Mouse (Mus musculus): ENCODE data around the gene Ift81. TPM values are rescaled to one million over a fixed set of nuclear protein-coding genes. Genes with fewer than 3 reads are reported as not detected.
A peak's percentile ranks its signal among the peaks of the same experiment; 100 is the strongest.

Gene Ift81
- polyA plus RNA-seq, 1 experiment from 2014 or later, result 76.2 TPM

DNA sequence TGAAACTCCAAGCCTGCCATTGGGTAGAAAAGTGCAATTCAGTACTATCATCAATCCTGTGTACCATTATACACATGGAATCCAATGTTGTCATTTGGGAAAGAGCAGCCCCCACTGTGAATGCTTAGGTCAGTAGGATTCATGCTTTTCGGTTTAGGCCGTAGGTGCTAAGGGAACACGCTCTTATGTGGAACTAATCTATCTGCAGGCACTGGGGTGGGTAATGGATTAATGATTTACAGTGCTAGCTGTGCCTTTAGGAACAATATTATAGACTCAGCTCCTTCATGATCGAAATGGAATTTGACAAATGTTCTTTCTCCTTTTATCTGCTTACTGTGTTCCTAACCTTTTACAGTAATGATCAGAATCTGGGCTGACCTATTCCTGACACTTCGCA is 30.2 kb downstream of the Ift81 start:
- Histone ChIP-seq H3K4me3 (replicated peaks) (no peak overlapping the region), H3K4me2 (replicated peaks) (no peak overlapping the region), H3K27ac (no peak overlapping the region), H3K27me3 (no peaks in the 10 kb centered on the region), H3K4me1 (replicated peaks) (0 out of 2 replicates have a peak, but pooled peaks cover 4% of the 10 kb centered on the region), H3K9me3 (no peaks in the 10 kb centered on the region), H3K9ac (replicated peaks) (no peak overlapping the region), H3K36me3 (peaks cover 27% of the 10 kb centered on the region)
- no peak for ATAC-seq
- 86% methylated on average over 5 of the region's 5 CpGs for WGBS

- Histone ChIP-seq H3K4me1 (replicated peaks) (no peaks in the 10 kb centered on the region), H3K27ac (no peak overlapping the region), H3K9ac (replicated peaks) (no peak overlapping the region), H3K27me3 (no peaks in the 10 kb centered on the region), H3K36me3 (peaks cover 37% of the 10 kb centered on the region), H3K4me2 (replicated peaks) (no peak overlapping the region), H3K4me3 (replicated peaks) (no peak overlapping the region), H3K9me3 (no peaks in the 10 kb centered on the region)
- 74% methylated on average over 7 of the region's 7 CpGs for WGBS
- ATAC-seq, result no peak
These were observed 37.5 kb downstream of the Ift81 start for GRCm38 (mm10) chr5:122576683-122577329.

DNA sequence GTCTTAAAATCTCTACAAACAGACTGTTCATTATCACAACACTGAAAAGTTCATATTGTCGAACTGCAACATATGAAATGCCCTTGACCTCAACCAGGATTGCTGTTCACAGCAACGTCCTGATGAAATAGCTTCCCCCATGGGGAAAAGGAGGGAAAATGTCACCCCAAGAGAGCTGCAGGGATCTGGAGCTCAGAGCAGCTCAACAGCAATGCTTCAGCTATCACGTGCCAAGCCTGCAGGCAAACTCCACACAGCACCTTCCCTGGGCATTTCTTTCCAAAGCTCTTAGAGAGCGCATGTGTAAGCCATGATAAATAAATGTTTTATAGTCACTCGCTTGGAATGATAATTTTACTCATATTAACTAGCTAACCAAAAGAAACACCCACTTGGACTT is 42.3 kb downstream of the Ift81 start:
- Histone ChIP-seq H3K9me3 (no peaks in the 10 kb centered on the region), H3K4me2 (replicated peaks) (no peak overlapping the region), H3K27ac (no peak overlapping the region), H3K4me1 (replicated peaks) (no peaks in the 10 kb centered on the region), H3K9ac (replicated peaks) (no peak overlapping the region), H3K27me3 (no peaks in the 10 kb centered on the region), H3K4me3 (replicated peaks) (no peak overlapping the region), H3K36me3 (peaks cover 31% of the 10 kb centered on the region)
- ATAC-seq, result no peak
- 82% methylated on average over 5 of the region's 5 CpGs for WGBS

DNA sequence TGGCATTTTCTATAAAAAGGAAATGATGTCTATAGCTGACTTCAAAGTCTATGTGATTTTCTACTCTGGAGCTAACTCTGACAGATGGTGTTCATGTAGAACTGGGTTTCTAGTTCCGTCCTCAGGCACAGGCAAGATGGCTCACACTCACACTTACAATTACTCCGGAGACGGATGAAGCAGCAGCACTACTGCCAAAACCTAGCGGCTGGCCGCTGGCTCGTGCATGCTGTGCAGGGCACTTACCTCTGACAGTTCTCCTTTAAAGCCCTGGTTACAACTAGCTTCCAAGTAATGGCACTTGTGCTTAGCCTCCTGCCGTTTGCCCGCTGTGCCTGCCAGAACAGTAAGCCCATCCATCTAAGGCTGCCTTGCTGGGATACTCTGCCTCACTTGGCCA is 47.7 kb downstream of the Ift81 start:
- ATAC-seq, result no peak
- Histone ChIP-seq H3K4me2 (replicated peaks) (no peak overlapping the region), H3K9ac (replicated peaks) (no peak overlapping the region), H3K4me1 (replicated peaks) (no peaks in the 10 kb centered on the region), H3K27ac (no peak overlapping the region), H3K4me3 (replicated peaks) (no peak overlapping the region), H3K9me3 (no peaks in the 10 kb centered on the region), H3K27me3 (no peaks in the 10 kb centered on the region), H3K36me3 (peaks cover 60% of the 10 kb centered on the region)
- 75% methylated on average over 8 of the region's 8 CpGs for WGBS

DNA sequence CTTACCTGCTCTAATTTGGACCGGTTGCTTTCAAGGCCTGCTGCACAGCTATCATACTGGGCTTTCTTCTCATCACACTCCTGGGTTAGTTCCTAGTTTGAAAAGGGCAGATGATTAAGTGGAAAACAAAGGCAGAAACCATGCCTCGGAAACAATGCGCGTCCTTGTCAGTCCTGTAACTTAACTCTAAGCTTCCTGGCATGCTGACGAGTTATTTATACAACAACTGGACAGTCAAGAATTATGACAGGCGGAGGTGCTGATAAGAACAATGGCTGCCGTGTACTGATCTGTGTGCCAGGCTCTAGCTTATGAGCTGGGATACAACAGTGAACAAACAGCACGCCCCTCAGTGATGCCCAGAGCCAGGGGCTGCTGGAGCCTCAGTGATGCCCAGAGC is 53.7 kb downstream of the Ift81 start:
- Histone ChIP-seq H3K4me2 (replicated peaks) (no peak overlapping the region), H3K27me3 (no peaks in the 10 kb centered on the region), H3K9ac (replicated peaks) (no peak overlapping the region), H3K4me1 (replicated peaks) (no peaks in the 10 kb centered on the region), H3K36me3 (peaks cover 61% of the 10 kb centered on the region), H3K27ac (no peak overlapping the region), H3K9me3 (no peaks in the 10 kb centered on the region), H3K4me3 (replicated peaks) (no peak overlapping the region)
- no peak for ATAC-seq
- 88% methylated on average over 8 of the region's 8 CpGs for WGBS

- Histone ChIP-seq H3K27me3 (no peaks in the 10 kb centered on the region), H3K4me1 (replicated peaks) (no peaks in the 10 kb centered on the region), H3K27ac (no peak overlapping the region), H3K9ac (replicated peaks) (no peak overlapping the region), H3K4me2 (replicated peaks) (no peak overlapping the region), H3K4me3 (replicated peaks) (no peak overlapping the region), H3K36me3 (peaks cover 51% of the 10 kb centered on the region), H3K9me3 (no peaks in the 10 kb centered on the region)
- no peak for ATAC-seq
- 95% methylated on average over 10 of the region's 10 CpGs for WGBS
These were observed 56.2 kb downstream of the Ift81 start for GRCm38 (mm10) chr5:122558127-122558526.

DNA sequence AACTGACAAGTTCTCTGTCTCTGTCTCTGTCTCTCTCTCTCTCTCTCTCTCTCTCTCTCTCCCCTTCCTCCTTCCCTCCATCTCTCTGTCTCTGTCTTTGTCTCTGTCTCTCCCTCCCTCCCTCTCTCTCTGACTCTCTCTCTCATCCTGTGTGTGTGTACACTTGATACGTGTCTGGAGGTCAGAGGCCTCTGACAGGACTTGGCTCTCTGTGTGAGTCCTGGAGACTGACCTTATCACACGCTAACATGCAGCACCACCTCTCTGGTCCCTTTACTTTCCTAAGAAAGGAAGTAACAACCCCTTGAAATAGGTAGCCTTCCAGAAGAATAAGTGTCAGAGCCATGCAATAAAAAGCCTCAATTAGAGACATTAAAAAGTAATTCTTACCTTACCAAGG is 59.2 kb downstream of the Ift81 start:
- H3K27ac ChIP-seq, result no peak overlapping the region
- no peaks in the 10 kb centered on the region for H3K4me1 ChIP-seq (replicated peaks)
- peaks cover 41% of the 10 kb centered on the region for H3K36me3 ChIP-seq
- WGBS, result 87% methylated on average over 2 of the region's 2 CpGs
- ATAC-seq, result no peak
- H3K9me3 ChIP-seq, result no peaks in the 10 kb centered on the region
- H3K9ac ChIP-seq (replicated peaks), result no peak overlapping the region
- no peaks in the 10 kb centered on the region for H3K27me3 ChIP-seq
- H3K4me2 ChIP-seq (replicated peaks), result no peak overlapping the region
- H3K4me3 ChIP-seq (replicated peaks), result no peak overlapping the region

DNA sequence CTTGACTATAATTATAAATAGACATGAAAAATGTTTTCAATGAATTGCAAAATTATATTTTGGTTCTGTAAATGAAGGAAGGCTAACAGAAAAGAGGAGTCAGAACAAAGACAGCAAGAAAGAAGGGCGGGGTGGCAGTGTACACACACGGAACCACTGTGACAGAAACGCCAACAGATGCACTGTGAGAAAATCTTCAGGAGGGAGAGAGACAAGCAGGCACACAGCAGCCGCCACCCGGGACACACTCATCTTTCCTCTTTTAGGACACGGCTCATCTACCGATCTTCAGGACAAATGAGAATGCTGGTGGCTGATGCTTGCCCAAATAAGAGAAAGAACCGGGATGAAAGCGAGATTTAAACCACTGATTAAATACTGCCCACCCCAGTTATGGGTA is 61.7 kb downstream of the Ift81 start:
- no peak for ATAC-seq
- Histone ChIP-seq H3K4me2 (replicated peaks) (no peak overlapping the region), H3K4me3 (replicated peaks) (no peak overlapping the region), H3K27ac (no peak overlapping the region), H3K9me3 (no peaks in the 10 kb centered on the region), H3K9ac (replicated peaks) (no peak overlapping the region), H3K36me3 (peaks cover 17% of the 10 kb centered on the region), H3K27me3 (no peaks in the 10 kb centered on the region), H3K4me1 (replicated peaks) (0 out of 2 replicates have a peak, but pooled peaks cover 8% of the 10 kb centered on the region)
- 83% methylated on average over 9 of the region's 9 CpGs for WGBS

DNA sequence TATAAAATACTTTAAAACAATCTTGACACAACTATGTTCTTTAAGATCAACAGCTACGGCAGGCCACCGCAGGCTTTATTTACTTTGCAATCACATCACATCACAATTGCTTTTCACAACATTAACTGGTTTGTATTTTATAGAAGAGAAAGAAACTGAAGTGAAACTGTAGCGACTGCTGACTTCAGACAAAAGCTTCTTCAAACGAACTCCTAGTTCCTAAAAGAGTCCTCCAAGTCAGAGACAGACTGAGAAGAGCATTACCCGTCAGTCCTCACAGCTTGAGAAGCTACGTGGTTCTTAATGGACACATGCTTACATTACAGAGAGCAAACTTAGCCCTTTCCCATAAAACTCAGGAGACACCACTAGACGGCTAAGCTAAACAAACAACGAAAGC is 63.9 kb downstream of the Ift81 start:
- 70% methylated on average over 8 of the region's 8 CpGs for WGBS
- Histone ChIP-seq H3K36me3 (peaks cover 15% of the 10 kb centered on the region), H3K9ac (replicated peaks) (no peak overlapping the region), H3K9me3 (no peaks in the 10 kb centered on the region), H3K27me3 (no peaks in the 10 kb centered on the region), H3K4me1 (replicated peaks) (0 out of 2 replicates have a peak, but pooled peaks cover 8% of the 10 kb centered on the region), H3K4me3 (replicated peaks) (no peak overlapping the region), H3K4me2 (replicated peaks) (no peak overlapping the region), H3K27ac (no peak overlapping the region)
- no peak for ATAC-seq

- Histone ChIP-seq H3K4me3 (replicated peaks) (no peak overlapping the region), H3K36me3 (peaks cover 9% of the 10 kb centered on the region), H3K4me1 (replicated peaks) (0 out of 2 replicates have a peak, but pooled peaks cover 8% of the 10 kb centered on the region), H3K27me3 (no peaks in the 10 kb centered on the region), H3K9ac (replicated peaks) (no peak overlapping the region; the same call in 1 of the 2 replicates), H3K4me2 (replicated peaks) (no peak overlapping the region), H3K27ac (peak overlapping the region; percentile 14; the same call in 1 of the 2 replicates), H3K9me3 (no peaks in the 10 kb centered on the region)
- no peak for ATAC-seq
- WGBS, result 81% methylated on average over 6 of the region's 6 CpGs
These were observed 65.6 kb downstream of the Ift81 start for GRCm38 (mm10) chr5:122548671-122549070.

DNA sequence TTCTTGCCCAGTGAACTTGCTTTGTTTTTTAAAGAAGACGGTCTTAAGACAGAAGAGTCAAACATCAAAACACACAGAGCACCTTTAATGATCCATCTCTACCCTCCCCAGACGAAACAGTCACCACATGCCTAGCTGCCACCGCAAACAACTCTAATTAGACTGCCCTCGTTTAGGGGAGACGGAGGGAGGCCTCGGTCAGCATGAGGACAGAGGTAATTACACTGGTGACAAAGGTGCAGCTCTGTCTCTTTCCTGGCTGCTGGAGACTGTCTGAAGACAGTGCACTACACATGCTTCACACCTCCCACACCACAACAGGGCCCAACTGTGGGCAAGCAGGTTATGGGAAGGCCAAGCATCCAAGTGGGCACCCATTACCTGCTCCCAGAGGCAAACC is 66.5 kb downstream of the Ift81 start:
- WGBS, result 69% methylated on average over 6 of the region's 6 CpGs
- no peak for ATAC-seq
- Histone ChIP-seq H3K4me2 (replicated peaks) (no peak overlapping the region), H3K36me3 (peaks cover 4% of the 10 kb centered on the region; the same call in 1 of the 2 replicates), H3K4me1 (replicated peaks) (0 out of 2 replicates have a peak, but pooled peaks cover 8% of the 10 kb centered on the region), H3K27ac (no peak overlapping the region), H3K27me3 (no peaks in the 10 kb centered on the region), H3K4me3 (replicated peaks) (no peak overlapping the region), H3K9me3 (no peaks in the 10 kb centered on the region), H3K9ac (replicated peaks) (no peak overlapping the region)

GRCm38 (mm10) chr5:122547251-122547714 is 67.0 kb downstream of the Ift81 start:
- Histone ChIP-seq H3K4me3 (replicated peaks) (no peak overlapping the region), H3K36me3 (peaks cover 4% of the 10 kb centered on the region; the same call in 1 of the 2 replicates), H3K4me1 (replicated peaks) (0 out of 2 replicates have a peak, but pooled peaks cover 8% of the 10 kb centered on the region), H3K27ac (no peak overlapping the region), H3K27me3 (no peaks in the 10 kb centered on the region), H3K9me3 (no peaks in the 10 kb centered on the region), H3K9ac (replicated peaks) (no peak overlapping the region), H3K4me2 (replicated peaks) (no peak overlapping the region)
- 62% methylated on average over 7 of the region's 7 CpGs for WGBS
- no peak for ATAC-seq

DNA sequence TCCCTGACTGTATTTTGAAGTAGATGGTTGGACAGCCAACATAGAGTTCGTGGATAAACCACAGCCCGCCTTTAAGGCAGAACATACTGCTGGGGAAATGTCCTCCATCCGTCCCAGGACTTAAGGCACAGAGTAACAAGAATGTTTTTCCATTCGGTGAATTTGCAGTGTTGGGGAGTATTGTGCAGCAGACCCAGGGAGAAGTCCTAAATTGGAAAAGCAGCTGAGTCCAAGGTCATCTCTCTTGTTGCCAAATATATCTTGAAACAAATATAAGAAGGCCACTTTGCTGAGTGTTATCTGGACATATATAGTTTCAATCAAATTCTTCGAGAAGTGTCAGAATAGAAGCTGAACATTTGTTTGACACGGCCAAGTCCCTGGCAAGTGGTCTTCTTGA is 70.9 kb downstream of the Ift81 start:
- H3K4me1 ChIP-seq (replicated peaks), result no peaks in the 10 kb centered on the region
- H3K4me2 ChIP-seq (replicated peaks), result no peak overlapping the region
- WGBS, result 95% methylated on average over 6 of the region's 6 CpGs
- no peak overlapping the region for H3K27ac ChIP-seq
- ATAC-seq, result no peak
- H3K4me3 ChIP-seq (replicated peaks), result no peak overlapping the region
- H3K9ac ChIP-seq (replicated peaks), result no peak overlapping the region
- H3K27me3 ChIP-seq, result no peaks in the 10 kb centered on the region
- H3K36me3 ChIP-seq, result peaks cover 18% of the 10 kb centered on the region
- H3K9me3 ChIP-seq, result no peaks in the 10 kb centered on the region
